Mouse (Mus musculus): ENCODE results near the gene Cacna2d3. TPM values are rescaled to one million over a fixed set of nuclear protein-coding genes. Genes with fewer than 3 reads are reported as not detected.

Gene Cacna2d3
- polyA plus RNA-seq, 1 experiment from 2014 or later = 35.6 TPM

DNA sequence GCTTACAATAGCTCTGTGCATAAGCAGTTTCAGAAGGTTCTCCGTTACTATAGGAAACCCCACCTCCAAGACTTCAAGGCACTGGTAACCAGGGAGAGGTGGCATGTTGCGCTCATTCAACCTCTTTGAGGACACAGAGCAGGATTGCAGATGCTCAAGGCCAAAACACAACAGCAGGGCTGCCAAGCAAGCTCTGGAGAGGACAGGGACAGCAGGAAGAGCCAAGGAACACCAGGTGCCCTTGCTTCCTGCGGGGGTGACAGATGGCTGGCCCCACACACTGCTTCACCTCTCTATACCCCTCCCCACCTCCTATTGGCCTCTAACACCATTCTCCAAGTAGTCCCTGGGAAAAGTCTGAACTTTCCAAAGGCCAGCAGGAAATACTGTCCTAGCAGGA is 9.0 kb downstream of the Cacna2d3 start:
- no peak for ATAC-seq
- Histone ChIP-seq H3K27me3 (peaks cover 4% of the 10 kb centered on the region; the same call in 1 of the 2 replicates), H3K4me2 (replicated peaks) (no peak overlapping the region), H3K27ac (no peak overlapping the region), H3K4me3 (replicated peaks) (no peak overlapping the region), H3K9ac (replicated peaks) (no peak overlapping the region), H3K36me3 (no peaks in the 10 kb centered on the region), H3K4me1 (replicated peaks) (peaks cover 4% of the 10 kb centered on the region), H3K9me3 (no peaks in the 10 kb centered on the region)
- WGBS = 72% methylated on average over 3 of the region's 3 CpGs

- H3K27me3 ChIP-seq = 0 out of 2 replicates have a peak, but pooled peaks cover 4% of the 10 kb centered on the region
- peak; percentile 67 for ATAC-seq
- 43% methylated on average over 18 of the region's 18 CpGs for WGBS
- 0 out of 2 replicates have a peak overlapping the region, but pooled peaks have one; percentile 3 for H3K4me2 ChIP-seq (replicated peaks)
- H3K4me3 ChIP-seq (replicated peaks) = no peak overlapping the region
- H3K9me3 ChIP-seq = no peaks in the 10 kb centered on the region
- H3K27ac ChIP-seq = no peak overlapping the region
- H3K4me1 ChIP-seq (replicated peaks) = peaks cover 5% of the 10 kb centered on the region
- H3K36me3 ChIP-seq = no peaks in the 10 kb centered on the region
- H3K9ac ChIP-seq (replicated peaks) = no peak overlapping the region
These were observed 13.9 kb downstream of the Cacna2d3 start for GRCm38 (mm10) chr14:29707561-29708335.

GRCm38 (mm10) chr14:29702762-29703161 is 18.9 kb downstream of the Cacna2d3 start:
- Histone ChIP-seq H3K9ac (replicated peaks) (no peak overlapping the region), H3K9me3 (no peaks in the 10 kb centered on the region), H3K36me3 (no peaks in the 10 kb centered on the region), H3K27ac (no peak overlapping the region), H3K4me1 (replicated peaks) (peaks cover 3% of the 10 kb centered on the region), H3K4me3 (replicated peaks) (no peak overlapping the region), H3K27me3 (0 out of 2 replicates have a peak, but pooled peaks cover 4% of the 10 kb centered on the region), H3K4me2 (replicated peaks) (no peak overlapping the region)
- WGBS = 78% methylated on average over 5 of the region's 5 CpGs
- ATAC-seq = no peak

DNA sequence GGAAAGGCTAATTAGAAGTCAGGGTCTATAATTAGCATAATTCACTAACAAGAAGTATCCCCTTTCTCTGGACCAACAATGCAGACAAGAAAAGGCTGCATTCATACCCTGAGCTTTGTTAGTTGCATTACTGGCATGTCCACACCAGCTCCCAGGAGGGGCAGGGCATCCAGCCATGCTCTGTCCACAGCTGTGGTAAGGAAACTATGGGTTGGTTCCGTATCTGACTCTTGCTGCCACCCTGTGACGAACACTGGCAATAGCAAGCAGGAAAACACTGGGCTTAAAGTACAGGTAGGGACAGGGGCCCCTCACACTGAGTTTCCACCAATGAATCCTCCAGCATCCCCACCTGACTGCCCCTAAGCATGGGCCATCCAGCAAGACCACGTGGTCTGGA is 25.5 kb downstream of the Cacna2d3 start:
- Histone ChIP-seq H3K4me3 (replicated peaks) (no peak overlapping the region), H3K36me3 (no peaks in the 10 kb centered on the region), H3K4me1 (replicated peaks) (0 out of 2 replicates have a peak, but pooled peaks cover 9% of the 10 kb centered on the region), H3K9ac (replicated peaks) (no peak overlapping the region), H3K27ac (no peak overlapping the region), H3K27me3 (no peaks in the 10 kb centered on the region), H3K4me2 (replicated peaks) (no peak overlapping the region), H3K9me3 (no peaks in the 10 kb centered on the region)
- WGBS = 1% methylated on average over 3 of the region's 3 CpGs
- peak; percentile 80 for ATAC-seq

GRCm38 (mm10) chr14:29672436-29673050 is 49.1 kb downstream of the Cacna2d3 start:
- Histone ChIP-seq H3K9ac (replicated peaks) (no peak overlapping the region), H3K4me3 (replicated peaks) (no peak overlapping the region), H3K27ac (no peak overlapping the region), H3K27me3 (0 out of 2 replicates have a peak, but pooled peaks cover 5% of the 10 kb centered on the region), H3K9me3 (no peaks in the 10 kb centered on the region), H3K4me2 (replicated peaks) (no peak overlapping the region), H3K4me1 (replicated peaks) (peaks cover 13% of the 10 kb centered on the region), H3K36me3 (no peaks in the 10 kb centered on the region)
- ATAC-seq = no peak
- WGBS = 39% methylated on average over 1 of the region's 1 CpGs

- WGBS = 38% methylated on average over 5 of the region's 5 CpGs
- no peak for ATAC-seq
These were observed 51.8 kb downstream of the Cacna2d3 start for GRCm38 (mm10) chr14:29669826-29670225.

DNA sequence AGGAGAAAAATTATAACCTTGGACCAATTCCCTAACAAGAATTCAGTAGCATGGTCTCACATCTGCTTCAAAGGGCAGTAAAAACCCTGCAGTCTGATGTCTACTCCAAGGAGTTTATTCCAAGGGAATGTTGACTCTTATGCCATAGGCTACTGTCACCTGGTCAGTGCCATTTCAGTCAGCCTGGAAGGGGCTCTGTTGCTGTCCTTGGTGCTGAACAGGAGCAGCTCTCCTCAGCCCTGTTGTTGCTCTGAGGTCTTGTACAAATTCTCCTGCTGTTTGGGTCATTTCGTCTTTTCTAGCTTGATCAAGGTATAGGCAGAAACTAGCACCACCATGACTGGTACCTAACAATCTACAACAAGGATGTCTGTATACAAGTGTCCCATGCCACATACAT is 64.7 kb downstream of the Cacna2d3 start:
- H3K36me3 ChIP-seq = no peaks in the 10 kb centered on the region
- WGBS = 58% methylated on average over 1 of the region's 1 CpGs
- no peak overlapping the region for H3K9ac ChIP-seq (replicated peaks)

More at GRCm38 (mm10) chr14:29669826-29670225, 51.8 kb downstream of the Cacna2d3 start:
- no peak overlapping the region for H3K27ac ChIP-seq
- no peak overlapping the region for H3K9ac ChIP-seq (replicated peaks)
- peaks cover 13% of the 10 kb centered on the region for H3K4me1 ChIP-seq (replicated peaks)
- no peak overlapping the region for H3K4me3 ChIP-seq (replicated peaks)
- H3K36me3 ChIP-seq = no peaks in the 10 kb centered on the region
- 0 out of 2 replicates have a peak, but pooled peaks cover 5% of the 10 kb centered on the region for H3K27me3 ChIP-seq
- H3K9me3 ChIP-seq = no peaks in the 10 kb centered on the region
- no peak overlapping the region for H3K4me2 ChIP-seq (replicated peaks)

DNA sequence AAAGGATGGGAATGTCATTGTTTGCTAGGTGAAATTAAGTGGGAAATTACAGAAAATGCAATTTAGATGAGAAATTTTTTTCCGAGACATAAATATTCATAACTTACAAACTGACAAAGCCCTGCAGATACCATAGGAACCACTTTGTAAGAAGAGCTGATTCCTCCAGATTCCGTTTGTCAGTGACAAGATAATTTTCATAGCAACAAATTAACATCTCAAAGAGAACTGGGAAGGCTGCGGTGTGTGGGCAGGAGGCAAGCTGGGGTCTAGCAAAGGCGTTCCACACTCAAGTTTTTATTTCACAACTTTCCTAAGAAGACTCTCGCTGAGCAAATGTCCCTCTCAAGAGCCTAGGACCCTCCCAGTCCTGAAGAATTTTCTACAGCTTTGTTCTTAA is 71.1 kb downstream of the Cacna2d3 start:
- no peak for ATAC-seq
- 47% methylated on average over 5 of the region's 5 CpGs for WGBS
- Histone ChIP-seq H3K4me1 (replicated peaks) (peaks cover 21% of the 10 kb centered on the region), H3K9me3 (no peaks in the 10 kb centered on the region), H3K4me2 (replicated peaks) (no peak overlapping the region), H3K4me3 (replicated peaks) (no peak overlapping the region), H3K27ac (no peak overlapping the region), H3K36me3 (no peaks in the 10 kb centered on the region), H3K9ac (replicated peaks) (no peak overlapping the region), H3K27me3 (no peaks in the 10 kb centered on the region)

More for the DNA sequence above, 64.7 kb downstream of the Cacna2d3 start:
- H3K27ac ChIP-seq = no peak overlapping the region
- no peak overlapping the region for H3K4me3 ChIP-seq (replicated peaks)
- H3K4me1 ChIP-seq (replicated peaks) = no peaks in the 10 kb centered on the region
- H3K9me3 ChIP-seq = no peaks in the 10 kb centered on the region
- H3K4me2 ChIP-seq (replicated peaks) = no peak overlapping the region
- no peak for ATAC-seq
- H3K27me3 ChIP-seq = no peaks in the 10 kb centered on the region

GRCm38 (mm10) chr14:29648721-29649120 is 72.9 kb downstream of the Cacna2d3 start:
- Histone ChIP-seq H3K4me1 (replicated peaks) (peaks cover 21% of the 10 kb centered on the region), H3K9ac (replicated peaks) (no peak overlapping the region), H3K4me3 (replicated peaks) (no peak overlapping the region), H3K9me3 (no peaks in the 10 kb centered on the region), H3K27ac (no peak overlapping the region), H3K27me3 (no peaks in the 10 kb centered on the region), H3K4me2 (replicated peaks) (no peak overlapping the region), H3K36me3 (no peaks in the 10 kb centered on the region)
- 48% methylated on average over 6 of the region's 6 CpGs for WGBS
- no peak for ATAC-seq

DNA sequence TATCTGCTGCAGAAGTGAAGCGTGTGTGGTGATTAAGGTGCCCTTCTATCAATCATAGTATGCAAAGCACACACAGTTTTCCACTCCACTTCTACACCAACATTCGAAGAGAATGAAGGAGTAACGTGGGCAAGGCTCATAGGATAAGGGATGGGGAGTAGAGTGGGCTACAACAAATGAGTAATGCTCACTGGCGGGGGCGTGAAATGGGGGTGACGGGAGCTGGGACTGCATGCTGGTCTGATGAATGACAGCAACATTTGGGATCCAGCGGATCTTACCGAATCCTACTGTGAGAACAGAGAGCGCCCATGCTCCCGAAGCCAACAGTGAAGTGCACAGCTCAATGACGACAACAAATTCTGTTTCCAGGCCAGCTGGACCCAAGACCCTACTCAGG is 76.2 kb downstream of the Cacna2d3 start:
- no peaks in the 10 kb centered on the region for H3K36me3 ChIP-seq
- ATAC-seq = no peak
- H3K4me2 ChIP-seq (replicated peaks) = no peak overlapping the region
- H3K9ac ChIP-seq (replicated peaks) = no peak overlapping the region
- H3K27ac ChIP-seq = no peak overlapping the region
- WGBS = 62% methylated on average over 11 of the region's 11 CpGs
- peaks cover 13% of the 10 kb centered on the region for H3K4me1 ChIP-seq (replicated peaks)
- H3K27me3 ChIP-seq = no peaks in the 10 kb centered on the region
- H3K9me3 ChIP-seq = no peaks in the 10 kb centered on the region
- H3K4me3 ChIP-seq (replicated peaks) = no peak overlapping the region

- WGBS = 75% methylated on average over 4 of the region's 4 CpGs
- Histone ChIP-seq H3K36me3 (no peaks in the 10 kb centered on the region), H3K4me3 (replicated peaks) (no peak overlapping the region), H3K27ac (no peak overlapping the region), H3K4me2 (replicated peaks) (no peak overlapping the region), H3K27me3 (no peaks in the 10 kb centered on the region), H3K4me1 (replicated peaks) (peaks cover 3% of the 10 kb centered on the region; the same call in 1 of the 2 replicates), H3K9me3 (no peaks in the 10 kb centered on the region), H3K9ac (replicated peaks) (no peak overlapping the region)
- ATAC-seq = no peak
These were observed 78.4 kb downstream of the Cacna2d3 start for GRCm38 (mm10) chr14:29643217-29643616.

DNA sequence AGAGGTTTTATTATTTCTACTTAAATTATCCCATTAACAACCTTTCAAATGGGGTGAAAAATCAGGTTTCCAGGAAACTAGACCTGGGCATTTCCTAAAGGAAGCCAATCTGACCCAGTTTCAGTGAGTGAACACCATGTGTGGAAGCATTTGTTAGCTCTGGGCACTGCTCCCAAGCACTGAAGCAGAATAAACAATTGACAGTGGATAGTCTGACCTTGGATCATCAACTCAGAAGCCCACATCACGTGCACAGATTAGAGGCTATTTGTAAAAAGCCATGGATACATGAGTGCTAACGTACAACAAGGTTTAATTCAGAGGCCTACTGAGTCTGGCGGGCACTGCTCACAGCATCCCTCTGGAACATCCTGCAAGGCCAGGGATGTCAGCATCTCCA is 82.4 kb downstream of the Cacna2d3 start:
- 58% methylated on average over 3 of the region's 3 CpGs for WGBS
- no peaks in the 10 kb centered on the region for H3K27me3 ChIP-seq
- H3K4me2 ChIP-seq (replicated peaks) = no peak overlapping the region

More for the DNA sequence above, 82.4 kb downstream of the Cacna2d3 start:
- Histone ChIP-seq H3K36me3 (no peaks in the 10 kb centered on the region), H3K4me3 (replicated peaks) (no peak overlapping the region), H3K9me3 (no peaks in the 10 kb centered on the region), H3K9ac (replicated peaks) (no peak overlapping the region), H3K27ac (0 out of 2 replicates have a peak overlapping the region, but pooled peaks have one; percentile 14), H3K4me1 (replicated peaks) (0 out of 2 replicates have a peak, but pooled peaks cover 3% of the 10 kb centered on the region)
- no peak for ATAC-seq
